Mouse (Mus musculus): ENCODE results near the gene Cse1l. TPM values are rescaled to one million over a fixed set of nuclear protein-coding genes. Genes with fewer than 3 reads are reported as not detected.

The Cse1l gene
- polyA plus RNA-seq (2017; shearing (Covaris generic)) = 10 to 100 TPM; 57.2 to 85.9 TPM

GRCm38 (mm10) chr2:166905711-166906522 is at the start of gene Cse1l:
Gene Cse1l, plus strand, starts transcription at chr2:166906040.

Other genes starting within 250 kb of the Cse1l start
- 100 to 1,000 TPM in 1 of 2 experiments, 10 to 100 TPM in 1; 87.1 to 180 TPM for gene Prex1, start 192.2 kb upstream of the Cse1l start, polyA plus RNA-seq (2017; shearing (Covaris generic))
- gene Trp53rkb, start 113.5 kb upstream of the Cse1l start, polyA plus RNA-seq (2017; shearing (Covaris generic)) = 10 to 100 TPM in 1 of 2 experiments, 1 to 10 TPM in 1; 8.3 to 10.3 TPM
- 10 to 100 TPM in 1 of 2 experiments, 1 to 10 TPM in 1; 9.8 to 18.4 TPM for gene Arfgef2, start 100.5 kb upstream of the Cse1l start, polyA plus RNA-seq (2017; shearing (Covaris generic))
- 10 to 100 TPM; 59.4 to 62.8 TPM for gene Stau1, start 90.3 kb downstream of the Cse1l start, polyA plus RNA-seq (2017; shearing (Covaris generic))
- 10 to 100 TPM; 66.1 to 72.9 TPM for gene Ddx27, start 109.2 kb downstream of the Cse1l start, polyA plus RNA-seq (2017; shearing (Covaris generic))
- 10 to 100 TPM; 32.1 to 47.9 TPM for gene Znfx1, start 157.0 kb downstream of the Cse1l start, polyA plus RNA-seq (2017; shearing (Covaris generic))

Measured in activated CD4-positive, CD25-positive, alpha-beta regulatory T cell (primary cell).